Comparison of ENCODE assay signal across 18 mouse cellular contexts in the genomic region with DNA sequence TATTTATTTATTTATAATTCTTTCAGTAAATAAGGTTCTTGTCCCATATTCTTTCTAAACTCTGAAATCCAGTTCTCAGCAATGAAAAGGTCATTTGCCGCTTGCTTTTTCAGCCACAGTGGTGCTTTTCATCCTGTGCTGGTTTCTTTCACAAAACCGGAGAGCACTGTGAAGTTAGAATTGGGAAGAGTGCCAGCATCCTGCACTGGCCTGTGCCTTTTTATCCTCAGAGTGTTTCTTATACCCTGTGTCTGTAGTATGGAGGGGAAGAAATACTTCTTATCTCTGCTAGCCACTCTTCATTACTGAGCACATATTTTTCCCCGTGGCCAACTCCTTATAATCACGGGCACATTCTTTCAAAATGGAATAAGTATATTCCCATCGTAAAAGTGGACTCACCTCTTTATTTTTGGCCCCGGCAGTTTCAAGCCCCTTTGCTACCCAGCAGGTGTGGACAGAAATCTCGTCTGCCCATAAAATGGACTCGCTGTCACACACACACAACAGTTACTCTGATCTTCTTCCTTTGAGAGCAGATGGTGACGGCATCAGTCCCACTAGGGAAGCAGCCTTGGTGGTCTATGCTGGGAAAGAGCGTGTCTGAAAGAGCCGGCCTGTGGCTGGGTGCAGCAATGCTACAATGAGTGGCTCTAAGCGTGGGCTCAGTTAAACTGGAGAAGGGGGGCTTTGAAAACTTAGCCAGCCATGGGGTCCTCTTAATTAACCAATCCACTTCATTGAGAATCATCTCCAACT.
A peak's percentile ranks its signal among the peaks of the same experiment; 100 is the strongest.
DNase-seq lines count a peak whose midpoint lies in the region; ATAC-seq and TF ChIP-seq lines count a peak whose summit lies in the region.
"Had no signal": no experiment of that assay in that cellular context is flagged by ENCODE, and none has a peak within 500 bp of the region (broad histone marks: within the 10 kb centered on the region; RNA-seq: fewer than 3 reads in every experiment).

No protein-coding gene starts in this region.

- H3K9ac ChIP-seq in embryonic facial prominence, embryonic 14.5 days (ENCODE audit: low read depth, low read length): no peak overlapping the region
- no peak overlapping the region for H3K9ac ChIP-seq in hindbrain, postnatal 0 days (replicated peaks; ENCODE audit: low read length)
- H3K9ac ChIP-seq in neural tube, embryonic 13.5 days: no peak overlapping the region
- no peak overlapping the region for H3K9ac ChIP-seq in neural tube, embryonic 14.5 days (replicated peaks; ENCODE audit: low read depth, low read length)
- H3K9ac ChIP-seq: liver, embryonic 12.5 days; lung, embryonic 15.5 days had no signal

- 71% methylated on average over 12 of the region's 12 CpGs for WGBS in embryonic facial prominence, embryonic 14.5 days
- WGBS in embryonic facial prominence, embryonic 10.5 days: 83% methylated on average over 12 of the region's 12 CpGs
- 47% methylated on average over 12 of the region's 12 CpGs for WGBS in hindbrain, postnatal 0 days
- 88% methylated on average over 12 of the region's 12 CpGs for WGBS in hindbrain, embryonic 10.5 days
- 48% methylated on average over 12 of the region's 12 CpGs for WGBS in neural tube, embryonic 13.5 days
- 47% methylated on average over 12 of the region's 12 CpGs for WGBS in neural tube, embryonic 14.5 days

- H3K4me3 ChIP-seq in embryonic facial prominence, embryonic 14.5 days (ENCODE audit: low read depth, low read length): no peak overlapping the region
- H3K4me3 ChIP-seq in embryonic facial prominence, embryonic 10.5 days: no peak overlapping the region
- H3K4me3 ChIP-seq in hindbrain, postnatal 0 days (ENCODE audit: low read length): no peak overlapping the region
- H3K4me3 ChIP-seq in hindbrain, embryonic 10.5 days: no peak overlapping the region
- H3K4me3 ChIP-seq in neural tube, embryonic 13.5 days: no peak overlapping the region
- no peak overlapping the region for H3K4me3 ChIP-seq in neural tube, embryonic 14.5 days (ENCODE audit: low read depth, low read length)
- H3K4me3 ChIP-seq: erythroblast, embryonic 14.5 days; heart, embryonic 10.5 days; liver, embryonic 12.5 days; lung, embryonic 15.5 days had no signal

- peak; percentile 31 for DNase-seq in embryonic facial prominence, embryonic 14.5 days (ENCODE audit: low spot score)
- no peak for DNase-seq in embryonic facial prominence, embryonic 10.5 days (ENCODE audit: low spot score)
- DNase-seq in hindbrain, postnatal 0 days (ENCODE audit: low spot score): peak; percentile 61
- DNase-seq in hindbrain, embryonic 10.5 days (ENCODE audit: low spot score): no peak
- no peak for DNase-seq in neural tube, embryonic 10.5 days (ENCODE audit: extremely low spot score, low spot score)
- no peak for DNase-seq in layer of hippocampus, postnatal 25 days (ENCODE audit: extremely low spot score in 1 of 2, low spot score in 1 of 2)
- DNase-seq: gastrocnemius, postnatal 36 days; heart, postnatal 36 days; layer of hippocampus, postnatal 36 days; right cerebral cortex, postnatal 14 days; thymus, postnatal 14 days had no signal

- no peaks in the 10 kb centered on the region for H3K4me1 ChIP-seq in embryonic facial prominence, embryonic 14.5 days (ENCODE audit: control insufficient read depth, insufficient read depth, low read length)
- H3K4me1 ChIP-seq in embryonic facial prominence, embryonic 10.5 days: no peaks in the 10 kb centered on the region
- no peaks in the 10 kb centered on the region for H3K4me1 ChIP-seq in hindbrain, postnatal 0 days (ENCODE audit: insufficient read depth, low read length)
- H3K4me1 ChIP-seq in hindbrain, embryonic 10.5 days (replicated peaks): no peaks in the 10 kb centered on the region
- peaks cover 20% of the 10 kb centered on the region for H3K4me1 ChIP-seq in neural tube, embryonic 13.5 days (replicated peaks)
- peaks cover 2% of the 10 kb centered on the region; the same call in 1 of the 2 replicates for H3K4me1 ChIP-seq in neural tube, embryonic 14.5 days (ENCODE audit: control insufficient read depth, insufficient read depth, low read length)
- H3K4me1 ChIP-seq: heart, embryonic 10.5 days; liver, embryonic 12.5 days; lung, embryonic 15.5 days had no signal

- no peak for TF ChIP-seq CTCF in hindbrain, postnatal 0 days (IDR thresholded peaks at IDR 0.05; ENCODE audit: low read depth)

- H3K27ac ChIP-seq in embryonic facial prominence, embryonic 14.5 days (replicated peaks; ENCODE audit: low read depth, low read length): no peak overlapping the region
- H3K27ac ChIP-seq in embryonic facial prominence, embryonic 10.5 days (replicated peaks): no peak overlapping the region
- no peak overlapping the region; the same call in 1 of the 2 replicates for H3K27ac ChIP-seq in hindbrain, postnatal 0 days
- H3K27ac ChIP-seq in hindbrain, embryonic 10.5 days: no peak overlapping the region
- H3K27ac ChIP-seq in neural tube, embryonic 13.5 days (replicated peaks): no peak overlapping the region
- no peak overlapping the region for H3K27ac ChIP-seq in neural tube, embryonic 14.5 days (ENCODE audit: low read depth, low read length)
- H3K27ac ChIP-seq: heart, embryonic 10.5 days; liver, embryonic 12.5 days; lung, embryonic 15.5 days had no signal

- no peak overlapping the region for H3K4me2 ChIP-seq in embryonic facial prominence, embryonic 14.5 days (ENCODE audit: low read depth, low read length)
- no peak overlapping the region for H3K4me2 ChIP-seq in hindbrain, postnatal 0 days (ENCODE audit: low read depth, low read length)
- H3K4me2 ChIP-seq in neural tube, embryonic 13.5 days: no peak overlapping the region
- H3K4me2 ChIP-seq in neural tube, embryonic 14.5 days (ENCODE audit: low read depth, low read length): no peak overlapping the region
- H3K4me2 ChIP-seq: liver, embryonic 12.5 days; lung, embryonic 15.5 days had no signal

- no peaks in the 10 kb centered on the region for H3K9me3 ChIP-seq in embryonic facial prominence, embryonic 14.5 days (ENCODE audit: control insufficient read depth, low read length)
- no peaks in the 10 kb centered on the region for H3K9me3 ChIP-seq in embryonic facial prominence, embryonic 10.5 days
- H3K9me3 ChIP-seq in hindbrain, postnatal 0 days (ENCODE audit: low read length): 0 out of 2 replicates have a peak, but pooled peaks cover 4% of the 10 kb centered on the region
- no peaks in the 10 kb centered on the region for H3K9me3 ChIP-seq in hindbrain, embryonic 10.5 days
- H3K9me3 ChIP-seq in neural tube, embryonic 13.5 days: peaks cover 10% of the 10 kb centered on the region; the same call in 1 of the 2 replicates
- no peaks in the 10 kb centered on the region for H3K9me3 ChIP-seq in neural tube, embryonic 14.5 days (ENCODE audit: control insufficient read depth, low read length)
- H3K9me3 ChIP-seq: heart, embryonic 10.5 days; lung, embryonic 15.5 days had no signal

- no peaks in the 10 kb centered on the region for H3K36me3 ChIP-seq in embryonic facial prominence, embryonic 14.5 days (ENCODE audit: control insufficient read depth, insufficient read depth, low read length)
- H3K36me3 ChIP-seq in embryonic facial prominence, embryonic 10.5 days (replicated peaks): no peaks in the 10 kb centered on the region
- no peaks in the 10 kb centered on the region for H3K36me3 ChIP-seq in hindbrain, postnatal 0 days (ENCODE audit: insufficient read depth, low read length)
- H3K36me3 ChIP-seq in hindbrain, embryonic 10.5 days: no peaks in the 10 kb centered on the region
- H3K36me3 ChIP-seq in neural tube, embryonic 13.5 days: no peaks in the 10 kb centered on the region
- no peaks in the 10 kb centered on the region for H3K36me3 ChIP-seq in neural tube, embryonic 14.5 days (ENCODE audit: control insufficient read depth, insufficient read depth, low read length)
- H3K36me3 ChIP-seq: heart, embryonic 10.5 days; liver, embryonic 12.5 days; lung, embryonic 15.5 days had no signal

- H3K27me3 ChIP-seq in embryonic facial prominence, embryonic 14.5 days (replicated peaks; ENCODE audit: control insufficient read depth, insufficient read depth, low read length): no peaks in the 10 kb centered on the region
- H3K27me3 ChIP-seq in embryonic facial prominence, embryonic 10.5 days (replicated peaks; ENCODE audit: low read depth, poor library complexity, severe bottlenecking): no peaks in the 10 kb centered on the region
- H3K27me3 ChIP-seq in hindbrain, postnatal 0 days (ENCODE audit: insufficient read depth, low read length): no peaks in the 10 kb centered on the region
- H3K27me3 ChIP-seq in hindbrain, embryonic 10.5 days (ENCODE audit: insufficient read depth, poor library complexity, severe bottlenecking): no peaks in the 10 kb centered on the region
- H3K27me3 ChIP-seq in neural tube, embryonic 13.5 days: no peaks in the 10 kb centered on the region
- H3K27me3 ChIP-seq in neural tube, embryonic 14.5 days (ENCODE audit: control insufficient read depth, insufficient read depth, low read length): no peaks in the 10 kb centered on the region
- H3K27me3 ChIP-seq: liver, embryonic 12.5 days; lung, embryonic 15.5 days had no signal

- ATAC-seq in embryonic facial prominence, embryonic 14.5 days (ENCODE audit: low read depth): no peak
- peak; percentile 72 for ATAC-seq in hindbrain, postnatal 0 days
- ATAC-seq in neural tube, embryonic 13.5 days (ENCODE audit: low read depth): peak; percentile 73; the same call in 1 of the 2 replicates
- ATAC-seq in neural tube, embryonic 14.5 days (ENCODE audit: low read depth): peak; percentile 66; the same call in 1 of the 2 replicates
- ATAC-seq: intestine, embryonic 16.5 days; liver, embryonic 12.5 days had no signal

Comparison
In these comparisons a context has a peak if more than half of its experiments do, and no peak if none do; other contexts are left out.
1. DNase-seq: peak in embryonic facial prominence, embryonic 14.5 days (single experiment) and hindbrain, postnatal 0 days (single experiment); none in embryonic facial prominence, embryonic 10.5 days (single experiment), hindbrain, embryonic 10.5 days (single experiment), neural tube, embryonic 10.5 days (single experiment) and layer of hippocampus, postnatal 25 days (0 of 2).